ENCODE assay signal across 25 mouse cellular contexts in genomic region chr1:43583564-43583963, GRCm38 (mm10).
A peak's percentile ranks its signal among the peaks of the same experiment; 100 is the strongest.
DNase-seq lines count a peak whose midpoint lies in the region; ATAC-seq and TF ChIP-seq lines count a peak whose summit lies in the region.
"Had no signal": no experiment of that assay in that cellular context is flagged by ENCODE, and none has a peak within 500 bp of the region (broad histone marks: within the 10 kb centered on the region; RNA-seq: fewer than 3 reads in every experiment).

No protein-coding gene starts in this region.

- no peaks in the 10 kb centered on the region for H3K4me1 ChIP-seq in midbrain, postnatal 0 days (ENCODE audit: insufficient read depth, low read length)
- no peaks in the 10 kb centered on the region for H3K4me1 ChIP-seq in midbrain, embryonic 13.5 days (replicated peaks)
- H3K4me1 ChIP-seq: liver, embryonic 15.5 days; lung, embryonic 15.5 days had no signal

- no peaks in the 10 kb centered on the region for H3K36me3 ChIP-seq in midbrain, postnatal 0 days (ENCODE audit: insufficient read depth, low read length)
- H3K36me3 ChIP-seq in midbrain, embryonic 13.5 days = no peaks in the 10 kb centered on the region
- H3K36me3 ChIP-seq: liver, embryonic 15.5 days; lung, embryonic 15.5 days had no signal

- H3K9me3 ChIP-seq in midbrain, postnatal 0 days (ENCODE audit: low read length) = no peaks in the 10 kb centered on the region
- no peaks in the 10 kb centered on the region for H3K9me3 ChIP-seq in midbrain, embryonic 13.5 days
- H3K9me3 ChIP-seq: liver, embryonic 15.5 days; lung, embryonic 15.5 days; megakaryocyte, embryonic 14.5 days had no signal

- H3K27ac ChIP-seq in midbrain, postnatal 0 days (ENCODE audit: low read depth, low read length) = no peak overlapping the region
- no peak overlapping the region for H3K27ac ChIP-seq in midbrain, embryonic 13.5 days
- H3K27ac ChIP-seq: liver, embryonic 15.5 days; lung, embryonic 15.5 days had no signal

- ATAC-seq in midbrain, postnatal 0 days (ENCODE audit: low FRiP score) = no peak
- ATAC-seq in midbrain, embryonic 13.5 days = no peak
- ATAC-seq: forebrain, embryonic 14.5 days; hindbrain, embryonic 16.5 days; intestine, embryonic 16.5 days; midbrain, embryonic 16.5 days had no signal

- DNase-seq in frontal cortex, adult 2 months (ENCODE audit: extremely low spot score in 1 of 2, low spot score in 1 of 2) = peak; percentile 4 to 22
- no peak for DNase-seq in frontal cortex, postnatal 10 days (ENCODE audit: low spot score in 2 of 2)
- peak; percentile 22 for DNase-seq in midbrain, postnatal 0 days (ENCODE audit: low spot score)
- DNase-seq in Muller cell, postnatal 12 days (ENCODE audit: inconsistent ontology term) = peak; percentile 80
- peak; percentile 9 for DNase-seq in gonadal fat pad, adult 2 months (ENCODE audit: low read depth)
- DNase-seq in layer of hippocampus, adult 9-10 months (ENCODE audit: low spot score) = no peak
- DNase-seq: adrenal gland, postnatal 14 days; cerebellum, adult 9-11 months; gastrocnemius, postnatal 10 days; heart, adult 11 months; kidney, adult 9 months; kidney, postnatal 14 days; liver; lung, postnatal 36 days; right cerebral cortex, postnatal 25 days; thymus, postnatal 25 days had no signal

- no peak for TF ChIP-seq CTCF in midbrain, postnatal 0 days (IDR thresholded peaks at IDR 0.05)

- H3K4me2 ChIP-seq in midbrain, postnatal 0 days (ENCODE audit: low read depth, low read length, poor library complexity, severe bottlenecking) = no peak overlapping the region
- no peak overlapping the region for H3K4me2 ChIP-seq in midbrain, embryonic 13.5 days (replicated peaks)
- H3K4me2 ChIP-seq: heart, embryonic 11.5 days; liver, embryonic 15.5 days; lung, embryonic 15.5 days had no signal

- H3K4me3 ChIP-seq in midbrain, postnatal 0 days (ENCODE audit: low read depth, low read length) = no peak overlapping the region
- no peak overlapping the region for H3K4me3 ChIP-seq in midbrain, embryonic 13.5 days (replicated peaks)
- H3K4me3 ChIP-seq: liver, embryonic 15.5 days; lung, embryonic 15.5 days; megakaryocyte, embryonic 14.5 days had no signal

- no peaks in the 10 kb centered on the region for H3K27me3 ChIP-seq in midbrain, postnatal 0 days (ENCODE audit: insufficient read depth, low read length)
- H3K27me3 ChIP-seq in midbrain, embryonic 13.5 days = no peaks in the 10 kb centered on the region
- H3K27me3 ChIP-seq: liver, embryonic 15.5 days; lung, embryonic 15.5 days; megakaryocyte, embryonic 14.5 days had no signal

- no peak overlapping the region for H3K9ac ChIP-seq in midbrain, postnatal 0 days (replicated peaks; ENCODE audit: low read length, poor library complexity, severe bottlenecking)
- no peak overlapping the region for H3K9ac ChIP-seq in midbrain, embryonic 13.5 days (replicated peaks)
- H3K9ac ChIP-seq: liver, embryonic 15.5 days; lung, embryonic 15.5 days had no signal

- WGBS in midbrain, postnatal 0 days = 71% methylated on average over 1 of the region's 1 CpGs
- WGBS in midbrain, embryonic 13.5 days = 76% methylated on average over 1 of the region's 1 CpGs

Comparison
In these comparisons a context has a peak if more than half of its experiments do, and no peak if none do; other contexts are left out.
1. DNase-seq: peak in frontal cortex, adult 2 months (2 of 2), midbrain, postnatal 0 days (single experiment), Muller cell, postnatal 12 days (single experiment) and gonadal fat pad, adult 2 months (single experiment); none in frontal cortex, postnatal 10 days (0 of 2) and layer of hippocampus, adult 9-10 months (single experiment).